ENCODE assay signal across 12 mouse cellular contexts in genomic region chr11:44976254-44976802, GRCm38 (mm10).
DNase-seq lines count a peak whose midpoint lies in the region; ATAC-seq lines count a peak whose summit lies in the region.
"Had no signal": no experiment of that assay in that cellular context is flagged by ENCODE, and none has a peak within 500 bp of the region (broad histone marks: within the 10 kb centered on the region; RNA-seq: fewer than 3 reads in every experiment).

No protein-coding gene starts in this region.

- H3K4me2 ChIP-seq in midbrain, embryonic 14.5 days (ENCODE audit: low read length) = no peak overlapping the region
- no peak overlapping the region for H3K4me2 ChIP-seq in midbrain, embryonic 11.5 days
- no peak overlapping the region for H3K4me2 ChIP-seq in hindbrain, embryonic 16.5 days (ENCODE audit: low read length)
- H3K4me2 ChIP-seq: forebrain, embryonic 13.5 days; lung, embryonic 15.5 days; midbrain, embryonic 13.5 days had no signal

- no peak overlapping the region for H3K9ac ChIP-seq in midbrain, embryonic 14.5 days (replicated peaks; ENCODE audit: low read length)
- H3K9ac ChIP-seq in midbrain, embryonic 11.5 days (ENCODE audit: low read length) = no peak overlapping the region
- no peak overlapping the region for H3K9ac ChIP-seq in hindbrain, embryonic 16.5 days (ENCODE audit: low read depth, low read length)
- H3K9ac ChIP-seq: forebrain, embryonic 13.5 days; lung, embryonic 15.5 days; midbrain, embryonic 13.5 days had no signal

- peak overlapping the region; percentile 43; the same call in 1 of the 2 replicates for H3K27ac ChIP-seq in midbrain, embryonic 14.5 days (replicated peaks; ENCODE audit: low read depth, low read length)
- H3K27ac ChIP-seq in midbrain, embryonic 11.5 days (ENCODE audit: low read depth, low read length) = no peak overlapping the region
- H3K27ac ChIP-seq in hindbrain, embryonic 16.5 days (ENCODE audit: low read depth, low read length) = peak overlapping the region; percentile 26; the same call in 1 of the 2 replicates
- H3K27ac ChIP-seq: forebrain, embryonic 13.5 days; lung, embryonic 15.5 days; midbrain, embryonic 13.5 days had no signal

- no peaks in the 10 kb centered on the region for H3K9me3 ChIP-seq in midbrain, embryonic 14.5 days (ENCODE audit: control insufficient read depth, low read length)
- no peaks in the 10 kb centered on the region for H3K9me3 ChIP-seq in midbrain, embryonic 11.5 days (ENCODE audit: control insufficient read depth, low read length)
- no peaks in the 10 kb centered on the region for H3K9me3 ChIP-seq in hindbrain, embryonic 16.5 days (ENCODE audit: control insufficient read depth, low read length)
- H3K9me3 ChIP-seq: forebrain, embryonic 13.5 days; lung, embryonic 15.5 days; midbrain, embryonic 13.5 days had no signal

- no peaks in the 10 kb centered on the region for H3K27me3 ChIP-seq in midbrain, embryonic 14.5 days (ENCODE audit: control insufficient read depth, insufficient read depth, low read length)
- H3K27me3 ChIP-seq in midbrain, embryonic 11.5 days (ENCODE audit: control insufficient read depth, insufficient read depth, low read length) = no peaks in the 10 kb centered on the region
- no peaks in the 10 kb centered on the region for H3K27me3 ChIP-seq in hindbrain, embryonic 16.5 days (replicated peaks; ENCODE audit: control insufficient read depth, insufficient read depth, low read length)
- H3K27me3 ChIP-seq: lung, embryonic 15.5 days; midbrain, embryonic 13.5 days had no signal

- no peaks in the 10 kb centered on the region for H3K36me3 ChIP-seq in midbrain, embryonic 14.5 days (ENCODE audit: control insufficient read depth, insufficient read depth, low read length)
- H3K36me3 ChIP-seq in midbrain, embryonic 11.5 days (ENCODE audit: control insufficient read depth, insufficient read depth, low read length) = no peaks in the 10 kb centered on the region
- H3K36me3 ChIP-seq in hindbrain, embryonic 16.5 days (ENCODE audit: control insufficient read depth, insufficient read depth, low read length) = no peaks in the 10 kb centered on the region
- H3K36me3 ChIP-seq: lung, embryonic 15.5 days; midbrain, embryonic 13.5 days had no signal

- no peak for ATAC-seq in midbrain, embryonic 14.5 days (ENCODE audit: low FRiP score, low TSS enrichment)
- ATAC-seq in midbrain, embryonic 11.5 days (ENCODE audit: low FRiP score) = no peak
- no peak for ATAC-seq in hindbrain, embryonic 16.5 days
- ATAC-seq: forebrain, embryonic 13.5 days; midbrain, embryonic 13.5 days had no signal

- 79% methylated on average over 5 of the region's 5 CpGs for WGBS in midbrain, embryonic 14.5 days
- 79% methylated on average over 5 of the region's 5 CpGs for WGBS in midbrain, embryonic 11.5 days
- WGBS in hindbrain, embryonic 16.5 days = 67% methylated on average over 5 of the region's 5 CpGs

- H3K4me3 ChIP-seq in midbrain, embryonic 14.5 days (replicated peaks; ENCODE audit: low read depth, low read length) = no peak overlapping the region
- H3K4me3 ChIP-seq in midbrain, embryonic 11.5 days (ENCODE audit: low read depth, low read length) = no peak overlapping the region
- no peak overlapping the region for H3K4me3 ChIP-seq in hindbrain, embryonic 16.5 days (ENCODE audit: low read length)
- H3K4me3 ChIP-seq: forebrain, embryonic 13.5 days; lung, embryonic 15.5 days; midbrain, embryonic 13.5 days had no signal

- DNase-seq in embryo, embryonic 9.5 days (ENCODE audit: extremely low spot score) = peak; percentile 14
- no peak for DNase-seq in embryo, embryonic 11 days
- no peak for DNase-seq in midbrain, embryonic 14.5 days
- no peak for DNase-seq in midbrain, embryonic 11.5 days (ENCODE audit: low spot score, missing footprints)
- peak; percentile 17 for DNase-seq in retina, postnatal 1 day
- no peak for DNase-seq in testis, postnatal 14 days (ENCODE audit: low spot score)
- DNase-seq in right cerebral cortex, postnatal 25 days = no peak
- DNase-seq: heart, adult 18-20 months had no signal

- H3K4me1 ChIP-seq in midbrain, embryonic 14.5 days (ENCODE audit: control insufficient read depth, insufficient read depth, low read length) = peaks cover 27% of the 10 kb centered on the region
- H3K4me1 ChIP-seq in midbrain, embryonic 11.5 days (ENCODE audit: control insufficient read depth, insufficient read depth, low read length) = 0 out of 2 replicates have a peak, but pooled peaks cover 6% of the 10 kb centered on the region
- H3K4me1 ChIP-seq in hindbrain, embryonic 16.5 days (ENCODE audit: control insufficient read depth, insufficient read depth, low read depth, low read length) = peaks cover 17% of the 10 kb centered on the region

Comparison
In these comparisons a context has a peak if more than half of its experiments do, and no peak if none do; other contexts are left out.
1. DNase-seq: peak in embryo, embryonic 9.5 days (single experiment) and retina, postnatal 1 day (single experiment); none in embryo, embryonic 11 days (single experiment), midbrain, embryonic 14.5 days (single experiment), midbrain, embryonic 11.5 days (single experiment), testis, postnatal 14 days (single experiment) and right cerebral cortex, postnatal 25 days (single experiment).